In genomic region chr1:74240832-74241231, GRCm38 (mm10) we compare ENCODE assay signal across 14 mouse cellular contexts. TPM values are rescaled to one million over a fixed set of nuclear protein-coding genes. Genes with fewer than 3 reads are reported as not detected.
DNase-seq lines count a peak whose midpoint lies in the region; ATAC-seq and TF ChIP-seq lines count a peak whose summit lies in the region.
"Had no signal": no experiment of that assay in that cellular context is flagged by ENCODE, and none has a peak within 500 bp of the region (broad histone marks: within the 10 kb centered on the region; RNA-seq: fewer than 3 reads in every experiment).

No protein-coding gene starts in this region.

- no peak for DNase-seq in kidney, postnatal 14 days
- no peak for DNase-seq in G1E (ENCODE audit: low spot score)
- DNase-seq in NIH3T3 (ENCODE audit: low read depth): peak; percentile 18
- DNase-seq in c-Kit-positive CD71-positive TER-119-positive erythroid progenitor cells, embryonic 14.5 days (ENCODE audit: low spot score): no peak
- no peak for DNase-seq in MN1 (ENCODE audit: low spot score)
- DNase-seq: cerebellum, postnatal 14 days had no signal

- H3K9ac ChIP-seq in kidney, embryonic 16.5 days (replicated peaks; ENCODE audit: low read length): no peak overlapping the region
- H3K9ac ChIP-seq in liver, embryonic 15.5 days: no peak overlapping the region
- H3K9ac ChIP-seq: forebrain, embryonic 13.5 days had no signal

- no peaks in the 10 kb centered on the region for H3K27me3 ChIP-seq in kidney, embryonic 16.5 days (ENCODE audit: insufficient read depth, low read length)
- H3K27me3 ChIP-seq in G1E (ENCODE audit: insufficient read depth, low read length): no peaks in the 10 kb centered on the region
- H3K27me3 ChIP-seq in liver, embryonic 15.5 days: no peaks in the 10 kb centered on the region
- H3K27me3 ChIP-seq: forebrain, embryonic 13.5 days; Patski had no signal

- H3K9me3 ChIP-seq in kidney, embryonic 16.5 days (ENCODE audit: low read length): no peaks in the 10 kb centered on the region
- no peaks in the 10 kb centered on the region for H3K9me3 ChIP-seq in G1E (replicated peaks)
- no peaks in the 10 kb centered on the region for H3K9me3 ChIP-seq in liver, embryonic 15.5 days (replicated peaks)
- H3K9me3 ChIP-seq: forebrain, embryonic 13.5 days; hindbrain, embryonic 10.5 days had no signal

- no peak for TF ChIP-seq CTCF in G1E (IDR thresholded peaks at IDR 0.05; ENCODE audit: low read depth, low read length)

- H3K4me3 ChIP-seq in kidney, embryonic 16.5 days (ENCODE audit: low read length): 0 out of 2 replicates have a peak overlapping the region, but pooled peaks have one; percentile 6
- H3K4me3 ChIP-seq in G1E (ENCODE audit: low read depth, low read length): peak overlapping the region; percentile 21; the same call in 1 of the 2 replicates
- H3K4me3 ChIP-seq in liver, embryonic 15.5 days (replicated peaks): no peak overlapping the region
- H3K4me3 ChIP-seq: forebrain, embryonic 13.5 days; hindbrain, embryonic 10.5 days had no signal

- no peak for ATAC-seq in kidney, embryonic 16.5 days (ENCODE audit: low FRiP score, low TSS enrichment)
- no peak for ATAC-seq in G1E (ENCODE audit: extremely low read depth, insufficient number of reproducible peaks, low FRiP score, poor library complexity, severe bottlenecking)
- no peak for ATAC-seq in liver, embryonic 15.5 days (ENCODE audit: insufficient read depth)
- ATAC-seq: forebrain, embryonic 13.5 days; Patski had no signal

- 0 out of 2 replicates have a peak overlapping the region, but pooled peaks have one; percentile 27 for H3K4me2 ChIP-seq in kidney, embryonic 16.5 days (replicated peaks; ENCODE audit: low read depth, low read length)
- peak overlapping the region; percentile 13; the same call in 1 of the 2 replicates for H3K4me2 ChIP-seq in liver, embryonic 15.5 days
- H3K4me2 ChIP-seq: forebrain, embryonic 13.5 days had no signal

- no peaks in the 10 kb centered on the region for H3K36me3 ChIP-seq in kidney, embryonic 16.5 days (ENCODE audit: insufficient read depth, low read length)
- peaks cover 63% of the 10 kb centered on the region for H3K36me3 ChIP-seq in G1E (replicated peaks)
- H3K36me3 ChIP-seq in liver, embryonic 15.5 days (replicated peaks): peaks cover 5% of the 10 kb centered on the region

- peak overlapping the region; percentile 68; the same call in 1 of the 2 replicates for H3K27ac ChIP-seq in kidney, embryonic 16.5 days (ENCODE audit: low read length)
- H3K27ac ChIP-seq in liver, embryonic 15.5 days (replicated peaks): peak overlapping the region; percentile 58; the same call in 1 of the 2 replicates
- H3K27ac ChIP-seq: hindbrain, embryonic 10.5 days had no signal

- peaks cover 56% of the 10 kb centered on the region for H3K4me1 ChIP-seq in kidney, embryonic 16.5 days (ENCODE audit: insufficient read depth, low read length)
- peaks cover 76% of the 10 kb centered on the region for H3K4me1 ChIP-seq in G1E (ENCODE audit: insufficient read depth, low read depth, low read length)
- H3K4me1 ChIP-seq in liver, embryonic 15.5 days (replicated peaks): peaks cover 72% of the 10 kb centered on the region

- WGBS in kidney, embryonic 16.5 days: 53% methylated on average over 4 of the region's 4 CpGs
- WGBS in liver, embryonic 15.5 days (ENCODE audit: insufficient replicate concordance): 47% methylated on average over 4 of the region's 4 CpGs

RNA-seq across cellular contexts. Expression of gene Arpc2, which starts 4.9 kb away (rescaled TPM):
- 441 and 457 TPM in 2 replicates for polyA plus RNA-seq in kidney, embryonic 16.5 days (2015; fragmentation: Nextera tagmentation; extraction: Ambion mirVana)
- total RNA-seq in G1E (2014; fragmentation: Nextera tagmentation): 876 and 934 TPM in 2 replicates
- total RNA-seq in G1E (2017): 647 and 716 TPM in 2 replicates
- 746 and 964 TPM in 2 replicates for polyA plus RNA-seq in G1E (2012)
- 176 and 191 TPM in 2 replicates for polyA plus RNA-seq in liver, embryonic 15.5 days (2015; fragmentation: Nextera tagmentation; extraction: Ambion mirVana)

RNA-seq across cellular contexts. Expression of gene Gpbar1, which starts 37.5 kb away (rescaled TPM):
- polyA plus RNA-seq in kidney, embryonic 16.5 days (2015; fragmentation: Nextera tagmentation; extraction: Ambion mirVana): 1.6 and 1.9 TPM in 2 replicates
- total RNA-seq in G1E (2014; fragmentation: Nextera tagmentation) (not detected in 2 replicates), G1E (2017) (0.11 TPM in 1 of 2 replicates, not detected in the other)
- polyA plus RNA-seq in G1E (2012): not detected in 2 replicates
- polyA plus RNA-seq in liver, embryonic 15.5 days (2015; fragmentation: Nextera tagmentation; extraction: Ambion mirVana): 0.29 and 0.68 TPM in 2 replicates
- total RNA-seq: left cerebral cortex, postnatal 36 days had no signal
- polyA plus RNA-seq: forebrain, embryonic 13.5 days had no signal

RNA-seq across cellular contexts. Expression of gene Aamp, which starts 43.7 kb away (rescaled TPM):
- 322 and 350 TPM in 2 replicates for polyA plus RNA-seq in kidney, embryonic 16.5 days (2015; fragmentation: Nextera tagmentation; extraction: Ambion mirVana)
- total RNA-seq in G1E (2014; fragmentation: Nextera tagmentation) (54.8 and 63.5 TPM in 2 replicates), G1E (2017) (127 and 129 TPM in 2 replicates)
- 250 and 265 TPM in 2 replicates for polyA plus RNA-seq in G1E (2012)
- 93.1 and 113 TPM in 2 replicates for polyA plus RNA-seq in liver, embryonic 15.5 days (2015; fragmentation: Nextera tagmentation; extraction: Ambion mirVana)

RNA-seq across cellular contexts. Expression of gene Pnkd, which starts 43.9 kb away (rescaled TPM):
- 149 and 156 TPM in 2 replicates for polyA plus RNA-seq in kidney, embryonic 16.5 days (2015; fragmentation: Nextera tagmentation; extraction: Ambion mirVana)
- 27.7 and 58.4 TPM in 2 replicates for total RNA-seq in G1E (2014; fragmentation: Nextera tagmentation)
- total RNA-seq in G1E (2017): 30.5 and 37.9 TPM in 2 replicates
- polyA plus RNA-seq in G1E (2012): 186 and 219 TPM in 2 replicates
- polyA plus RNA-seq in liver, embryonic 15.5 days (2015; fragmentation: Nextera tagmentation; extraction: Ambion mirVana): 32.0 and 34.7 TPM in 2 replicates

RNA-seq across cellular contexts. Expression of gene Cxcr1, which starts 46.4 kb away (rescaled TPM):
- not detected in 2 replicates for polyA plus RNA-seq in kidney, embryonic 16.5 days (2015; fragmentation: Nextera tagmentation; extraction: Ambion mirVana)
- total RNA-seq in G1E (2014; fragmentation: Nextera tagmentation) (not detected in 2 replicates), G1E (2017) (0.23 and 0.71 TPM in 2 replicates)
- not detected in 2 replicates for polyA plus RNA-seq in G1E (2012)
- polyA plus RNA-seq in liver, embryonic 15.5 days (2015; fragmentation: Nextera tagmentation; extraction: Ambion mirVana): not detected in 2 replicates
- total RNA-seq: adrenal gland, postnatal 4 days; left cerebral cortex, postnatal 36 days had no signal
- polyA plus RNA-seq: forebrain, embryonic 13.5 days; hindbrain, embryonic 10.5 days; large intestine, adult 2 months; Patski had no signal
